Mouse (Mus musculus): ENCODE data around the gene Ptpa. TPM values are rescaled to one million over a fixed set of nuclear protein-coding genes. Genes with fewer than 3 reads are reported as not detected.
A peak's percentile ranks its signal among the peaks of the same experiment; 100 is the strongest.
"Not testable (repeated sequence)": the region's sequence is repeated elsewhere in the genome, so short reads cannot be mapped to it uniquely, and the experiment has no call there.

Gene Ptpa
- total RNA-seq, 2 experiments from 2014 or later, result 99.1 to 109 TPM

DNA sequence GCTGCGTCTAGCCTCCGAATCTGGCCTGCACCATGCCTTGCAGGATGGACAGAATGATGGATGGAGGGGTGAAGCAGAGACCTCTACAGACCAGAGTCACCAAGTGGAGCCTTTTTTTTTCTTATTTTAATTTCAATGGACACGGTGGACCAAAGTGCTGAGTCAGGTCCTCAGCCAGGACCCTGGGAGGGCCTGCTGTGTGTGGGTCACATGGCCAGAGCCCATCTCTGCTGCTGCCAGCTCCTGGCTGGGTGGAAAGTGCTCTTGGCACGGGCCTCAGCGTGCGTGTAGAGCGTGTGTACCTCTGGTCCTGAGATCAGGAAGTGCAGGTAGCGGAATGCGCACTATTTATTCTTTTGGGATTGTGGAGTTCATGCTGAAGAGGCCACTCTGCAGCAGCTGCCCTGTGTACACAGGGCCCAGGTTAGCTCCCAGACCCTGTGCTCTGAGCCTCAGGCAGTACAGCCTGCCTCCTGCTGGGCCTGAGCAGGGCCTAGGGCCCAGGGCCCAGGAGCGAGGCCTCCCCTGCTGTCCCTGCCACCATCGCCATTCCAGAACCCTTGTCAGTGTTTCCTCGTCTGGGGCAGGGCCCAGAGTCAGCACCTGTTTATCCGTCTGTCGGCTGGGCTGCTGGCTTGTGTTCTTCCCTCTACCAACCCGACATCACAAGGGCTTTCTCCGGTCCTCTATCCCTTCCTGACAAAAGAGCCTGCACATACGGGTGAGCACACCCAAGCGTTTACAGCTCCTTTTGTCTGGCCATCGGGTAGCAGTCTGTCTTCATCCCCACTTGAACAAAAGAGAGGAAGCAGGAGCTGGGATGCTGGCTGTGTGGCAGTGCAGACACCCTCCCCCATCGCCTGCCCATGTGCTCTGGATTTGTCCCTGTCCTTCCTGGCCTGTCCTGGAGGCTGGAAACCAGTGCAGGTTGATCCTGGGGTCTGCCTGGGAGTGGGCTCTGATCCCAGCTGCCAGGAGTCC is 16.4 kb upstream of the Ptpa start:
- no peak for DNase-seq
- intact Hi-C loops (cut with DNase I), result loop anchor here (5.0 kb wide), 1 partner anchor 32 kb away; no protein-coding TSS in a partner anchor

DNA sequence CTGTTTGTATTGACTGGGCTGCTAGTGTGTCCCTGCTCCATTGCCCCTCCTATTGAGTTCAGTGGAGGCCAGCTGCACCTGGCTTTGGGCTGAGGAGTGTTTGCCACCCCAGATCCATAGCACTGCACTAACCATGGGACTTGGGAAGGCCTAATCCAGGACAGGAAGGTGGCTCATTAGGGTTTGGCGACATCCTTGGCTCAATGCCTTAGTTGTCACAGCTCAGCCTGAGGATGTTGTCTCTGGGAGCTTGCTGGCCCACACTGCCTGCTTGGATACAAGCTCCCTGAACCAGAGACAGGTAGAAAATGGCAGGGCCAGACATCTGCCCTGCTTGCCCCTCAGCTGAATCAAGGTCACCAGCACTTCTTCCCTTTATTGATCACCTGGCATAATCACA is 14.3 kb upstream of the Ptpa start:
- intact Hi-C loops (cut with DNase I), result loop anchor here (5.0 kb wide), 1 partner anchor 34 kb away; no protein-coding TSS in a partner anchor
- DNase-seq, result no peak

DNA sequence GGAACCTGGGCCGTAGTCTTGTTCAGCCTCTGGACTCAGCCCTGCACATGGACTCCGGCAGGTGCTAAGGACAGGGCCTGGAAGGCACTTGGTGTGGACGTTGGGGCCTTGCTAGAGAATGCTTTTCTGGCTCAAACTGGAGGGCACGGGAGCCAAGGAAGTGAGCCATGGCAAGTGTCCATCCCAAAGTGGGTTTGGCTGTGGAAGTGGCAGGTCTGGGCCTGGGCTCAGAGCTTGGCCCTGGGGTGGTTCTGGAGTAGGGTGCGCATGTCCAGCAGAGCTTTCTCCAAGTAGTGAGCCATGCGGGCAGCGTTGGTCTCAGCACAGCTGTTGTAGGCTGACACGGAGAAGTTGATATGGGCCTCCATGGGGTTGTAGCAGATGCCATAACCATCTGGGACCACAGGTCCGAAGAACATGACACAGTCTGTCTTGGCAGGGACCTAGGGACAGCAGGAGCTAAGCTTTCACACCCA is 13.4 kb upstream of the Ptpa start:
- intact Hi-C loops (cut with DNase I), result loop anchor here (5.0 kb wide), 1 partner anchor 35 kb away; no protein-coding TSS in a partner anchor
- DNase-seq, result peak; percentile 38 to 41

- intact Hi-C loops (cut with DNase I), result loop anchor here (5.0 kb wide), 1 partner anchor 36 kb away; no protein-coding TSS in a partner anchor
- no peak for DNase-seq
Observed at GRCm38 (mm10) chr2:30402843-30403242, 13.0 kb upstream of the Ptpa start.

GRCm38 (mm10) chr2:30403870-30404269 is 12.0 kb upstream of the Ptpa start:
- intact Hi-C loops (cut with DNase I), result loop anchor here (5.0 kb wide), 1 partner anchor 37 kb away; no protein-coding TSS in a partner anchor
- no peak for DNase-seq

GRCm38 (mm10) chr2:30407221-30407620 is 8.6 kb upstream of the Ptpa start:
- no peak for DNase-seq
- intact Hi-C loops (cut with DNase I), result no loop called here

- no peak for DNase-seq
- intact Hi-C loops (cut with DNase I), result no loop called here
Observed at GRCm38 (mm10) chr2:30407778-30408177, 8.1 kb upstream of the Ptpa start.

DNA sequence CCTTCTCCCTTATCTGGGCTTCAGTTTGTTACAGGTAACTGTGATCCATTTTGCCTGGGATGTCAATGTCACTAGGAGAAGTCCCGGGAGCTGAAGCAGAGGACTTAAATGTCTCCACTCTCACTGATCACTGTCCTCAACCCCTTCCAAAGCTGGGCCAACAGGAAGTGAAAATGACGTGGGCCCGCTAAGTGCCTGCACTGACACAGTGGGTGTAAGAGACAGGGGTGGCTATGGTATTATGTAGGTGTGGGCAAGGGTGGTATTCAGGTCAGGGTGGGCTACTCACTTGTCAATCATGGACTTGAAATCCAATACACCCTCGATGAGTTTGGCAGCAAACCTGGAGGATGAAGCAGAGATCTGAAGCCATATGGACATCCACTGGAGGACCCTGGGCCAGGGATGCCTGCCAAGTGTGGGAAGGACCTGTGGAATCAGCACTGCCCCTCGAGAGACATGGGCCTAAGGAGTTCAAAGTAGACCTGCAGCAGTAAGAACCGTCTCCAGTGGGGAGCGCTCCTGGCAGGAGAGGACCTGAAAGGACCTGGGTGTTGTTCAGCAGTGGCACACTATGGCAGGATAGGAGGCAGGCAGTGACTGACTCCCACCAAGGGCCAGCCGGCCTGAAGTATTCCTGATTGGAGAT is 7.3 kb upstream of the Ptpa start:
- intact Hi-C loops (cut with DNase I), result no loop called here
- no peak for DNase-seq

- peak; percentile 35 to 54 for DNase-seq
- intact Hi-C loops (cut with DNase I), result no loop called here
Observed at GRCm38 (mm10) chr2:30409454-30410176, 6.2 kb upstream of the Ptpa start.

- intact Hi-C loops (cut with DNase I), result no loop called here
- DNase-seq, result no peak
Observed at GRCm38 (mm10) chr2:30413038-30413973, 2.5 kb upstream of the Ptpa start.

DNA sequence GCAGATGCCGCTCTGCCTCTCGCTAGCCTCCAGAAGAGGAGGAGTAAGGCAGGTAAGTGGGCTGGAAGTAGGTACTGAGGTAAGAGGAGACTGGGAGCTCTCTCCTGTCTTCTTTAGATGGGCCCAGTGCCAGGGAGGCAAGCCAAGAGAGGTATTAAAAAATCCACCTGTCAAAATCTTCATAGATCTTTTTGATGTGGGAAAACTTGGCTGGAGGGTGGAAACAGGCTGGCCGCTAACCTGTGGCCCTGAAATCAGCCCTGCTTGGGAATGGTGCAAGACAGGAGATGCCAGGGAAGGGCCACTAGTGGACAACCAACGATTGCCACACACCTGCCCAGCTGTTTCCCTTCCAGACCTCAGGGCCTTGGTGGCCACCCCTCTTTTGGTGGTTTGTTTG is 1.7 kb upstream of the Ptpa start:
- intact Hi-C loops (cut with DNase I), result no loop called here
- DNase-seq, result no peak

DNA sequence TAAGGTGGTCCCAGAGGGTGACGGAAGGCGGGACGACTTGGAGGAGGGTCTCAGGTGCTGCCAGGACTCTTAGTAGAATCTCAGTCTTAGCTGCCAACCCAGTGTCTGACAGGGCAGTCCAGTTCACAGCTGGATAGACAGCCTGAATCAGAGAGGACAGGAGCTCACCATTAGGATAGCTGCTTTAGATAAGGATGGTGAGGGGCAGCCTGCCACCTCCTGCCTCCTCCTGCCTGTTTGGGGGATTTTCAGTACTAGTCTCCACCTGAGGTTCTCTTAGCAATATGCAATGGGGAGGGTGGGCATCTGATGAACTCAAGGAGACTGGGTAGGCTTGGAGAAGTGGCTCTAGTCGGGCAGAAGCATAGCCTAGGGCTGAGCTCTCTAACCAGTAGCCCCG is 1.2 kb upstream of the Ptpa start:
- intact Hi-C loops (cut with DNase I), result no loop called here
- no peak for DNase-seq

- DNase-seq, result peak; percentile 96 to 97
- intact Hi-C loops (cut with DNase I), result no loop called here
Observed at GRCm38 (mm10) chr2:30415157-30415935, 493 bp upstream of the Ptpa start, which contains the start of gene Crat. Gene Crat (minus strand): TSS chr2:30415813.

DNA sequence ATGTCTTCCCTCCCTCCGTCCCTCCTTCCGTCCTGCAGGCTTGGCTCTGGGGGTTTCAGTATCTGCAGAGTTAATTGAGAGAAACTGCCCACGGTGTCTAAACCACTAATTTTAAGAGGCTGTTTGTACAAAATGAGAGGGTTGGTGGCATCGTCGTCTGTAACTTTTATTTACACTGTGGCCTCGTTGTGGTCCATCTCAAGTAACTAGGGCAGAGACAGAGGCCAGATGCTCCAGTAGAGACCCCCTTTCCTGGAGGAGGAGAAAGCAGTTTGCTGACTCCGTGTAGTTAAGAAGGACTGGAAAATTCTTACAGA is 768 bp downstream of the Ptpa start:
- intact Hi-C loops (cut with DNase I), result no loop called here
- DNase-seq, result no peak

DNA sequence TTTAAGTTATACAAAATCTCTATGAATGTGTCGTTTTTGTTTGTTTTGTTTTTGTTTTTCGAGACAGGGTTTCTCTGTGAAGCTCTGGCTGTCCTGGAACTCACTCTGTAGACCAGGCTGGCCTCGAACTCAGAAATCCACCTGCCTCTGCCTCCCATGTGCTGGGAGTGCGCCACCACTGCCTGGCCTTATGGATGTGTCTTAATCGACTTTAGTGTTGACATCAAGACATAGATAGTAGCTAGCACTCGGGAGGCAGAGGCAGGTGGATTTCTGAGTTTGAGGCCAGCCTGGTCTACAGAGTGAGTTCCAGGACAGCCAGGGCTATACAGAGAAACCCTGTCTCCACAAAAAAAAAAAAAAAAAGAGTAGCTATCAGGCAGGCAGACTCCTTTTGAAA is 1.3 kb downstream of the Ptpa start:
- DNase-seq; intact Hi-C loops (cut with DNase I): not testable (repeated sequence)

GRCm38 (mm10) chr2:30417595-30418165 is 1.8 kb downstream of the Ptpa start:
- intact Hi-C loops (cut with DNase I), result no loop called here
- no peak for DNase-seq

- DNase-seq, result no peak
- intact Hi-C loops (cut with DNase I), result no loop called here
Observed at GRCm38 (mm10) chr2:30418259-30418658, 2.4 kb downstream of the Ptpa start.

- intact Hi-C loops (cut with DNase I), result no loop called here
- DNase-seq, result no peak
Observed at GRCm38 (mm10) chr2:30419112-30419511, 3.3 kb downstream of the Ptpa start.

All from heart, postnatal 14 days (tissue).